Mouse (Mus musculus) 416B (cell line): Measurements from ENCODE around the gene Smad9.
A peak's percentile ranks its signal among the peaks of the same experiment; 100 is the strongest.

Source experiments
- DNase-seq: peaks from one replicate; pipeline ENCODE4 v3.0.0; 2011; ENCODE audit warnings: low read depth

The Smad9 gene

DNA sequence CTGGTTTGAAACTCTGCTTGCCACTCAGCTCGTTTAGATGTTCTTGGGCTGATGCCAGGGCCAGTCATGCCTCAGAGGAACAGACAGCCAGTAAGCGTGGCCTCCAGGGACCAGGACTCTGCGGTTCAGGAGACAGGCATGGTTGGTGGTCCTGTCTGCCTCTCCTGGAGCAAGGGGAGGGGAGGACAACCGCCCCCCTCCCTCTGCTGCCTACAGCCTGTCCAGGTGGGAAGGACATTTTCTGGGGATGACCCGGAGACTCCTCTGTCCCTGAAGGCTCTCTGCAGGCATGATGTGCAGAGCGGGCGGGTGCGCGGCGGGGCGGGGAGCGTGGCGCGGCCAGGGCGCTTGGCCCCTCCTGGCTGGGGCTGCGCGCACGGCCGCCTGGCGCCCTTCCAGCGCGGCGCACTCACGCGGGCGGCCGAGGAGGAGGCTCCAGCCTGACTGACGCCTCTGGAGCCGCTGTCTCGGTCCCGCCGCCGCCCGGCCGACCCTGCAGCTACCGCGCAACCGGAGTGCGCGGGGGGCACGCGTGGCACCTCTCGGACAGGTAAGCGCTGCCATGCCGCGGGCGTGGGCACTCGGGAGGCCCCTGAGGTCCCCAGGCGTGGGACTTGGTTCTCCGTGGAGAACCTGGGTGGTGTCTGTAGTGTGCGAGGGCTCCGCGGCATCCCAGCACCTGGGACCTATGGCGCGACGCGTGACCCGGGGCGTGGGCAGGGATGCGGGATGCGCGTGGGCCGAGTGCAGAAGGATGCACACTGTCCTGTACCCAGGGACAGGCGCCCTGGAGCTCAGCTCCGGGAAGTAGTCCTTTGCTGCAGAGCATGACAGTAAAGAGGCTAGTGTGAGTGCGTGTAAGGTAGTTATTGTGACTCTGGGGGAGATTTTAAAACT is at the start of gene Smad9:
Gene Smad9, plus strand, starts transcription at position 438 of the 897 bp plus-strand sequence.
- no peak for DNase-seq

DNA sequence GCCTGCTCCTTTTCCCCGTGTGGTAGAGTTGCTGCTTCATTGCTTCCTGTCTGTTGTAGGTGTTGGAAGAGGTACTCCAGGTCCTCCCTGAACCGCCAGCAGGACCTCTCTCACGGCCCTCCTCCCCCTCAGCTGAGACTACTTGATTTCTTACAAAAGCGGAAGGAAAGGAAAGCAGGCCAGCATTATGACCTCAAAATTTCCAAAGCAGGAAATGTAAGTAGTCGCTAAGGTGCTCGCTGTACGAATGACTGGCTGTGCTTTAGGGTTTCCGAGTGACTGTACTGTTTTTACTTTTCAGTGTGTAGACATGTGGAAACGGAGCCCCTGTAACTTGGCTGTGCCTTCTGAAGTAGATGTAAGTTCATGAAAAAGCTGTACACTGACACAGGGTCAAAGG is 46.4 kb upstream of the Smad9 start:
- DNase-seq: peak; percentile 60

- DNase-seq: no peak
Measured at GRCm38 (mm10) chr3:54714253-54714652, 41.1 kb upstream of the Smad9 start, which contains the start of gene Gm21958. Gm21958 (minus strand) TSS chr3:54714353.

- peak; percentile 25 for DNase-seq
Measured at GRCm38 (mm10) chr3:54715461-54715860, 39.9 kb upstream of the Smad9 start.

GRCm38 (mm10) chr3:54717348-54717747 is 38.0 kb upstream of the Smad9 start:
- DNase-seq: no peak

DNA sequence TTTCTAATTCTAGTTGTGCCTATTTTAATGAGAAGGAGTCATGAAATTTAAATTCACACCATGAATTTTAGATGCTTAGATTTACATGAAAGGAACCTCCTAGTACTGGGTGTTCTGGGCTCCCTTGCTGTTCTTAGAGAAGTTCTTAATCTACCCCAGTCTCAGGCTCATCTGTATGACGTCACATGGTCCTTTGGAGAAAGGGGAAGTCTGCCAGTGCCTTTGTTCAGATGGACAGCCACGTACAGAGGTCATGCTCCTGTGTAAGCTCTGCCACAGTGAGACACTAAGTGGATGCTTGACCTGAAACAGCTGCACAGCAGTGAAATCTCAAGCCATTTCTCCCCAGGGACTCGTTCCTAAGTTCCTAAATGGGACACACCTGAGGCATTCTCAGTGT is 36.4 kb upstream of the Smad9 start:
- peak; percentile 65 for DNase-seq

DNA sequence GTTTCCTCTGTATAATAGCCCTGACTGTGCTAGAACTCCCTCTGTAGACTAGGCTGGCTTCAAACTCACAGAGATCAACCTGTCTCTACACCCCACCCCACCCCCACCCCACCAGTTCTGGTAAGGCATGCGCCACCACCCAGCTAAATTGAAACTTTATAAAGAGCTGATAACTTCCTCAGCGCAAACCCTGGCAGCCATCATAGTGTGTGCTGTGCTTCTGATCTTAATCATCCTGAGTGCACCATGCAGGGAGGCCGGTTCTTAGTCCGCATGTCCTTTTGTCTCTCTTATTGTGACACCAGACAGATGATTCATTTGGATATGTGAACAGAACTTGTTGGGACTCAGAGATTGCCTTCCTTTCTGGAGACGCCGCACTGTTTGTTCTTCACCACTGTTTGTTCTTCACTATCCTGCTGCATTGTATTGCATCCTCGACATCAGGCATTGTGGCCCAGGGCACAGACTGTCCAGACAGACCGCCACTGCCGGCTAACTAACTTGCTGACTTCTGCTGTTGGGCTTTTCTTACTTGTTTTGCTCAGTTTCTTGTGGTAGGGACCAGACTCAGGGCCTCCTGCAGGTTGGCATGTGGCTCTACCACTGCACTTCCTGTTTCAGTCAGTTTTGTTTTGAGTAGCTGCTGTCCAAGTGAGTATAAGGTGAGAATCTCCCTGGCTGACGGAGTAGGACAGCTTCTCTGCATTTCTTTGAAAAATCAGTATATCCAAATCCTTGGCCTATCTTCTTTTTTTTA is 31.5 kb upstream of the Smad9 start:
- peak; percentile 49 for DNase-seq

- no peak for DNase-seq
Measured at GRCm38 (mm10) chr3:54725344-54725743, 30.0 kb upstream of the Smad9 start.

DNA sequence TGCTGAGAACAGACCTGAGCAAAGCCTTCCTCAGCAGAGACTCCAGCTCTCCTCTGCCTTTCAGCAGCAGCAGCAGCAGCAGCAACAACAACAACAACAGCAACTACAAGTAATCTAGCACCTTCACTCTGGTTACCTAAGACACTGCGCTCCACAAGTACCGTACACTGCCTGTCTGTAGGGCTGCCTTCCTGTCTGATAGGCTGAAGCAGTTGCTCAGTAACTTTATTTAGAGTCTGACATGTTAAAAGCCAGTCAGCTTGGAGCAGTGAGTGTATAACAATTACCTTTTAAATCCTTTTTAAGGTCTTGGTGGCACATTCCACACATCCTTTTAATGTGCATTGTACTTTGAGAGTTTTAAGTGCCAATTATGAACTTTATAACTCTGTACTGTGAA is 27.8 kb upstream of the Smad9 start:
- DNase-seq: no peak

DNA sequence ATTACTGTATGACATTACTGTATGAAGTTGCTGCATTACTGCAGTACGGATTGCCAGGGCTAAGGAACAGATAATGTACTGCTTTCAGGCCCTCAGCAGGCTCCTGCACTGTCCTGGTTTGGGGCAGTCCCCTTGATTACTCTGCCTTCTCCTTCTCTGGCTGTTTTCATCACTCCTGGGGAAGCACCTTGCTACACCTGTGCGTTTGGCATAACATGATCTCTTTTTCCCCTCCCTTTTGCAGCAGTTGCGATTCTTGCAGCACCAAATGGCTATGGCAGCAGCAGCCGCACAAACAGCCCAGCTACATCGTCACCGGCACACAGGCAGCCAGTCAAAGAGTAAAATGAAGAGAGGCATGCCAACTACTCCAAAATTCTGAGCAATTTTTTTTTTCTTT is 27.3 kb upstream of the Smad9 start:
- no peak for DNase-seq

DNA sequence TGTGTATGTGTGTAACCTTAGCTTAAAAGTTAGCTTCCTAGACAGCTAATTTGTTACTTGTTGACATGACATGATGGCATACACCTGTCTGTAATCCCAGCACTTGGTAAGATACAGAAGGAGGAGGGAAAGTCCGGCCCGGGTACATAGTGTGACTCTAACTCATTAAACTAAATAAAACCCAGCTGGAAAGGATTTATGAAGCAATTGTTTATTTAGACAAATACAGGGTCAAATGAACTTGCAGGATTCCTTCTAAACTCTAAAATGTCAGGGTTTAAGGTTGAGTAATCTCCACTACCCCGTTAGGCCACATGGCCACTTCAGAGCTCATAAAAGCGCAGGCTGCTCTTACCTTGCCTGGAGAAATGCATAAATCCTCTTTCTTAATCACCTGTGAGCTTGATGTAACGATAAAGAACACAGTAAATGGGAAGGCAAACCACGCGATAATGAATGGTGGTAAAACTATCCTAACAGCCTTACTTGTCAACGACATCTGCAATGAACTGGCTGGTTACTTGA is 23.7 kb upstream of the Smad9 start:
- no peak for DNase-seq

DNA sequence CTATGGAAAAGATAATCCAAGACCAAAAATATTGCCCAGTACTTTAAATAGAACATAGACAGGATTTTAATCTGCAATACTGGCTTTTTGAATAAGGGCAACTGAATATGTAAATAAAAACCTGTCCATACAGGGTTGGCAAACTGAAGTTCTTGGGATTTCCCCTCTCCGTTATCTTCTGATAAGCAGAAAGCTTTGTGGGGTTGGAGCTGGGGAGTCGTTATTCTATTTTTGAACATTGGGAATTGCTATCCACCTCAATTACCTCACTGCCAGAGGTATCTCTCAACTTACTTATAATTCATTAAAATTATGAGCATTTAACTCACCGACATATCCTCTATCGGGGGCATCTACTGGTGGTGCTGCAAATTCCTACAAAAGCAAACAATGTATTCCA is 23.0 kb upstream of the Smad9 start:
- no peak for DNase-seq

GRCm38 (mm10) chr3:54734411-54735246 is 20.8 kb upstream of the Smad9 start:
- peak; percentile 86 for DNase-seq

GRCm38 (mm10) chr3:54735247-54736046 is 19.9 kb upstream of the Smad9 start, which contains the start of the genes Exosc8 and Alg5:
Exosc8 (minus strand) TSS chr3:54735393.
Alg5 (plus strand) TSS chr3:54735539.
- DNase-seq: no peak

GRCm38 (mm10) chr3:54736101-54736927 is 19.1 kb upstream of the Smad9 start:
- peak; percentile 64 for DNase-seq

DNA sequence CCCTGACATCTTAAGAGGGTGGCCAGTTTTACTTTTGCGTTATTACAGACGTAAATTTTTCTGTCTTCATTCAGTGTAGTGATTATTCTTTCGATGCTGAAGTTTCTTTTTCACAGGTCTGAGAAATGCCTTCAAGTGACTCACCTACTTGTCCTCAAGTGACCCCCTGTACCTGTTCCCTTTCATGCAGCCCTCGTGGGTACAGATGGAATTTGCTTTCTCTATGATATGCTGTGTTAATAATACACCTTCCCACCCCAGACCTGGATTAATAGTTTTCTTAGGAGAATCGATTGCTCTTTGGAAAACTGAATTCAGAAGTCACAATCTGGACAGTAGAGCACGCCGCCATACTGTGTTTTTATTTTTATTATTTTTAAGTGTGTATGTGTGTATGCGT is 18.1 kb upstream of the Smad9 start:
- no peak for DNase-seq

- no peak for DNase-seq
Measured at GRCm38 (mm10) chr3:54741965-54742364, 13.4 kb upstream of the Smad9 start.

DNA sequence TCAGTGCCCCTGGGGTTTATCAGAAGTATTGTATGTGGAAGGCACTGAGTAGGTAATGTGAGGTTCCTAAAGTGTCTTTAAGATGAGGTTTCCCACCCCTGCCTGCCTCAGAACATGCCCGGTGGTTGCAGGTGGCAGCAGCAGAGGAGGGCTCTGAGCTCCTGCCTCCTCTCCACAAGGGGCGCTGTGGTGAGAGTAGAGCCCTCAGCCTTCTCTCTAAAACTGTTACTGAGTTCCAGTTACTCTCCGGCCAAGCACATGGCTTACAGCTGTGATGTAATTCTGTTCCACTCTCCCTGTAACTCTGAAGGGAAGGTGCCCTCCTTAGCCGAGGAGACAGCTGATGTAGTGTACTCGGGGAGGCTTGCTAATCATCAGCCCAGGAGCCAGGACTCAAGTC is 9.6 kb upstream of the Smad9 start:
- DNase-seq: no peak

GRCm38 (mm10) chr3:54753411-54753810 is 2.0 kb upstream of the Smad9 start:
- no peak for DNase-seq

- no peak for DNase-seq
Measured at GRCm38 (mm10) chr3:54756058-54756457, 676 bp downstream of the Smad9 start.
